Mouse (Mus musculus): Measurements from ENCODE around the gene 4930550C14Rik.

GRCm38 (mm10) chr9:53409427-53409826, 7.3 kb downstream of the 4930550C14Rik start:
- TF ChIP-seq EP300 (optimal IDR thresholded peaks at IDR 0.05), result no peak
- no peak for TF ChIP-seq CTCF (IDR thresholded peaks at IDR 0.05; ENCODE audit: low read depth)

All from stomach, postnatal 0 days (tissue).